Mouse (Mus musculus): ENCODE data around the gene Plekhg2. TPM values are rescaled to one million over a fixed set of nuclear protein-coding genes. Genes with fewer than 3 reads are reported as not detected.
A peak's percentile ranks its signal among the peaks of the same experiment; 100 is the strongest.

Gene Plekhg2
- polyA plus RNA-seq, 1 experiment from 2014 or later, result 23.1 TPM

DNA sequence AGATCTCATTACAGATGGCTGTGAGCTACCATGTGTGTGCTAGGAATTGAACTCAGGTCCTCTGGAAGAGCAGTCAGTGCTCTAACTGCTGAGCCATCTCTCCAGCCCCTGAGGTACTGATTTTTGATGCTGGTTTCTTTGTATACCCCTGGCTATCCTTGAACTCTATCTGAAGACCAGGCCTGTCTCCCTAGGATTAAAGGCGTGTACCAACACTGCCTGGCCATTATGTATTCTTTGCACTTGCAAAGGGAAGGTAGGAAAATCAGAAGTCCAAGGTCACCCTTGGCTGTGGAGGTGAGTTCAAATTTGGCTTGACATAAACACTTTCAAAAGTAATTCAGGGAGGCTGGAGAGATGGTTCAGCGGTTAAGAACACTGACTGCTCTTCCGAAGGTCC, 17.8 kb downstream of the Plekhg2 start:
- 89% methylated on average over 3 of the region's 3 CpGs for WGBS
- Histone ChIP-seq H3K27me3 (ENCODE audit: control insufficient read depth, insufficient read depth, low read depth, low read length) (no peaks in the 10 kb centered on the region), H3K9me3 (replicated peaks; ENCODE audit: control insufficient read depth, low read length, poor library complexity, severe bottlenecking) (no peaks in the 10 kb centered on the region), H3K4me2 (ENCODE audit: low read length) (no peak overlapping the region), H3K4me1 (ENCODE audit: control insufficient read depth, insufficient read depth, low read length) (peaks cover 23% of the 10 kb centered on the region), H3K4me3 (ENCODE audit: low read depth, low read length) (no peak overlapping the region), H3K27ac (ENCODE audit: low read length) (no peak overlapping the region), H3K9ac (ENCODE audit: low read depth, low read length) (no peak overlapping the region), H3K36me3 (ENCODE audit: control insufficient read depth, insufficient read depth, low read length) (peaks cover 6% of the 10 kb centered on the region; the same call in 1 of the 2 replicates)
- ATAC-seq, result no peak

DNA sequence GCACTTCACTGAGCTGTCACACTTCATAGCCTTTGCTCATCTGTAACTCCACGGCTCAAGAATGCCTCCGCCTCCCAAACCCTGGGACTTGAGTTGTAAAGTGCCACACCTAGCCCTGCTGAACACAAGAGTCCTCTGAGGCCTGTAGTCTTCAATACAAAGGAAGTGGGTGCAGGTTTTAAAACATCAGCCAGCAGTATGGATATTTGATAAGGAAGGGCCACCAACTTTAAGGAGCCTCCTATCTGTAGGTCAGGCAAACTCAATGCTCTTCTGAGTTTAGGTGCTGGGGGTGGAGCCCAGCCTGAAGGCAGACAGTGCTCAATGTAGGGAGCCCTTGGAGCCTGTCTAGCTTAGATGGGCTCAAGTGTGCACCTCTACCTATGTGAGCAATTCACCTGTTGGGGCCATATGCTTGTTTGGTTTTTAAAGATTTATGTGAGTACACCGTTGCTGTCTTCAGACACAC, 18.3 kb downstream of the Plekhg2 start:
- 90% methylated on average over 3 of the region's 3 CpGs for WGBS
- Histone ChIP-seq H3K9ac (ENCODE audit: low read depth, low read length) (no peak overlapping the region), H3K36me3 (ENCODE audit: control insufficient read depth, insufficient read depth, low read length) (peaks cover 6% of the 10 kb centered on the region; the same call in 1 of the 2 replicates), H3K4me2 (ENCODE audit: low read length) (no peak overlapping the region), H3K9me3 (replicated peaks; ENCODE audit: control insufficient read depth, low read length, poor library complexity, severe bottlenecking) (no peaks in the 10 kb centered on the region), H3K27ac (ENCODE audit: low read length) (no peak overlapping the region), H3K27me3 (ENCODE audit: control insufficient read depth, insufficient read depth, low read depth, low read length) (no peaks in the 10 kb centered on the region), H3K4me1 (ENCODE audit: control insufficient read depth, insufficient read depth, low read length) (peaks cover 24% of the 10 kb centered on the region), H3K4me3 (ENCODE audit: low read depth, low read length) (no peak overlapping the region)
- no peak for ATAC-seq

DNA sequence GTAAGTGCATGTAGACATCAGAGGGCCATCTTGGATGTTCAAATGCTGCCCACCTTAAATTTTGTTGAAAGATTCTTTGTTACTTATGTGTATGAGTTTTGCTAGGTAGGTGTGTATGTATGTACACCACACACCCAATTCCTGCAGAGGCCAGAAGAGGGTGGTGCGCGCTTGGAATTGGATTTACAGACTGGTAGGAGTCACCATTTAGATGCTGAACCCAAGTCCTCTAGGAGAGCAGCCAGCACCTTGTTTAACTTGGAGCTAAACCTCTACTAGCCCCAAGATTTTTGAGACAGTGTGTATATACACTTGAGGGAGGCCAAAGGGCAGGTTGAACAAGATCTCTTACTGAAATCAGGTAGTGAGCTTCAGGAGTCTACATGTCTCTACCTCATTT, 19.1 kb downstream of the Plekhg2 start:
- no peak overlapping the region for H3K27ac ChIP-seq (ENCODE audit: low read length)
- no peak overlapping the region for H3K4me2 ChIP-seq (ENCODE audit: low read length)
- no peaks in the 10 kb centered on the region for H3K9me3 ChIP-seq (replicated peaks; ENCODE audit: control insufficient read depth, low read length, poor library complexity, severe bottlenecking)
- H3K27me3 ChIP-seq (ENCODE audit: control insufficient read depth, insufficient read depth, low read depth, low read length), result no peaks in the 10 kb centered on the region
- no peak overlapping the region for H3K9ac ChIP-seq (ENCODE audit: low read depth, low read length)
- no peak overlapping the region for H3K4me3 ChIP-seq (ENCODE audit: low read depth, low read length)
- WGBS, result 93% methylated on average over 2 of the region's 2 CpGs
- peaks cover 24% of the 10 kb centered on the region for H3K4me1 ChIP-seq (ENCODE audit: control insufficient read depth, insufficient read depth, low read length)
- ATAC-seq, result no peak
- H3K36me3 ChIP-seq (ENCODE audit: control insufficient read depth, insufficient read depth, low read length), result peaks cover 6% of the 10 kb centered on the region; the same call in 1 of the 2 replicates

DNA sequence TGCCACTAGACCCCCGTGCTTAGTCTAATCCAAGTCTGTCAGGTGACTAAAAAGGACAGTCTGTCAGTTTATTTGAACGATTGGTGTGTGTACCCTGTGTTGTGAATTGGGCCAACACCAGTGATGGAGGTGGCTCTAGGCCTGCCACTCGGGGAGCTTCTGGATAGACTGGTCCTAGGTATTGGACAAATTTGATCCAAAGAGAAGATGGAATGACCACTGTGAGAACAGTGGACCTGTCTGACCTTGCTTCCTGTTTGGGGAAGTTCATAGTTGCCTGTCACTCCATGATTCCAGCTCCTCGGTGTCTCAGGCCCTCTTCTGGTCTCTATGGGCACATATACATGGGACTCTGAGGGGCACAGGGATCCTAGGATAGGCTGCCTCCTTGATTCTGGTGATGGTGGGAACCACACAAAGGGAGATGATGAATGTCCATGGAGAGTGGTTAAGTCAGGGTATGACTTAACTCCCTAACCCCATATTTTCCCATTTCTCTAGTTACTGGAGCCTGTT, 20.7 kb downstream of the Plekhg2 start:
- WGBS, result 53% methylated on average over 4 of the region's 4 CpGs
- peak overlapping the region; percentile 85 for H3K4me3 ChIP-seq (ENCODE audit: low read depth, low read length)
- ATAC-seq, result no peak

DNA sequence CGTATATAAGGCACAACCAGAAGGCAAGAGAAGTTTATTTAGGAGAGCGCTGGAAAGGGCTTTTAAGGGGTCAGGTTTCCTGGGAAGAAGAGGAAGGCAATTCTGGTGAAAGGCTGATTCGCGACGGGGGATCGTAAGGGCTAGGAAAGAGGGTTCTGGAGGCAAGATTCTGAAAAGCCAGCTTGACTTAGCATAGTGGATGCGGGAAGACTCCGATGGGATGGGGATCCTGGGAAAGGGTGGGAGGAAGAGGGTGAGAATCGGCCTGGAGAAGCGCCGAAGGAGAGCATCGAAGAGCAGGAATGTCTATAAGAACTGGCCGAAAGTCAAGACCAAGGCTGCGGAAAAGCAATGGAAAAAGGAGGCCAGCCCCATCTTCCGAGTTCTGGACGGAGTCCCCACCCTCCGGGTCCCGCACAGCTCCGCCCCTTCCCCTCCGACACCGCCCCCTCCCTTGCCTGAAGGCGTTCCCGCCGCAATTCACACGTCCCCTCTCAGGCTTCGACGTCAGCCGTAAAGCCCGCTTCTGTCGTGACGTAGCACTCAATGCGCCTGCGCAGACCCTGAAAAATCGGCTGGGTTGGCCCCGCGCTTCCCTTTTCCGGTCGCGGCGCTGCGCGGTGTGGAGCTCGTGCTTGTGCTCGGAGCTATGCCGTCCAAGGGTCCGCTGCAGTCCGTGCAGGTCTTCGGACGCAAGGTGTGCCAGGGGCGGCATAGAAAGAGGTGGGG, 22.1 kb downstream of the Plekhg2 start, which contains the start of gene Rps16:
Rps16 (plus strand) TSS at position 498 of the 729 bp plus-strand sequence.
- H3K4me1 ChIP-seq (ENCODE audit: control insufficient read depth, insufficient read depth, low read length), result peaks cover 18% of the 10 kb centered on the region
- peak; percentile 92 for ATAC-seq
- H3K27ac ChIP-seq (ENCODE audit: low read length), result peak within 1 kb of the TSS; percentile 91
- H3K9me3 ChIP-seq (replicated peaks; ENCODE audit: control insufficient read depth, low read length, poor library complexity, severe bottlenecking), result no peaks in the 10 kb centered on the region
- peak within 1 kb of the TSS; percentile 96 for H3K4me2 ChIP-seq (ENCODE audit: low read length)
- H3K9ac ChIP-seq (ENCODE audit: low read depth, low read length), result peak within 1 kb of the TSS; percentile 95
- no peaks in the 10 kb centered on the region for H3K27me3 ChIP-seq (ENCODE audit: control insufficient read depth, insufficient read depth, low read depth, low read length)
- peak within 1 kb of the TSS; percentile 85 for H3K4me3 ChIP-seq (ENCODE audit: low read depth, low read length)
- peaks cover 6% of the 10 kb centered on the region; the same call in 1 of the 2 replicates for H3K36me3 ChIP-seq (ENCODE audit: control insufficient read depth, insufficient read depth, low read length)
- WGBS, result under 1% methylated on average over 46 of the region's 50 CpGs

More for the DNA sequence above, 20.7 kb downstream of the Plekhg2 start:
- H3K9me3 ChIP-seq (replicated peaks; ENCODE audit: control insufficient read depth, low read length, poor library complexity, severe bottlenecking), result no peaks in the 10 kb centered on the region
- no peak overlapping the region for H3K27ac ChIP-seq (ENCODE audit: low read length)
- peaks cover 18% of the 10 kb centered on the region for H3K4me1 ChIP-seq (ENCODE audit: control insufficient read depth, insufficient read depth, low read length)
- H3K9ac ChIP-seq (ENCODE audit: low read depth, low read length), result peak overlapping the region; percentile 95
- H3K27me3 ChIP-seq (ENCODE audit: control insufficient read depth, insufficient read depth, low read depth, low read length), result no peaks in the 10 kb centered on the region
- peak overlapping the region; percentile 96 for H3K4me2 ChIP-seq (ENCODE audit: low read length)
- H3K36me3 ChIP-seq (ENCODE audit: control insufficient read depth, insufficient read depth, low read length), result peaks cover 6% of the 10 kb centered on the region; the same call in 1 of the 2 replicates

DNA sequence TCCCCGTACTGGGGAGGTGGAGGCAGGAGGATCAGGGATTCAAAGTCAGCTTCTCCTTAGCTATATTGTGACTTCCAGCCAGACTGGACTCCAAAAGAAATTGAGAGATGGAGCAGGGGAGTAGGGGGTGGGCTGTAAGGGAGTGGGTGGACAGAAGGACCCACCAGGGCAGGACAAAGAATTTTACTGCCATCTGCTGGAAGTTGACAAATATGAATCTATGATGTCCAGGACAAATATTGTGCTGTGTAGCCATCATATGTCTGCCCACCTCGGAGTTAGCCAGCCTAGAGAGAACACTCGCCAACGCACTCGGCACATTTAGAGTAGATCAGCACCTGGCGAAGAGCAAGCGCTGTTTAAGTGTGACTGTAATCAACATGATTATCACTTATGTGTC, 23.8 kb downstream of the Plekhg2 start:
- Histone ChIP-seq H3K9me3 (replicated peaks; ENCODE audit: control insufficient read depth, low read length, poor library complexity, severe bottlenecking) (no peaks in the 10 kb centered on the region), H3K9ac (ENCODE audit: low read depth, low read length) (no peak overlapping the region), H3K4me1 (ENCODE audit: control insufficient read depth, insufficient read depth, low read length) (peaks cover 18% of the 10 kb centered on the region), H3K27ac (ENCODE audit: low read length) (no peak overlapping the region), H3K36me3 (ENCODE audit: control insufficient read depth, insufficient read depth, low read length) (0 out of 2 replicates have a peak, but pooled peaks cover under 1% of the 10 kb centered on the region), H3K4me3 (ENCODE audit: low read depth, low read length) (no peak overlapping the region), H3K4me2 (ENCODE audit: low read length) (no peak overlapping the region), H3K27me3 (ENCODE audit: control insufficient read depth, insufficient read depth, low read depth, low read length) (no peaks in the 10 kb centered on the region)
- WGBS, result 84% methylated on average over 7 of the region's 7 CpGs
- ATAC-seq, result no peak

DNA sequence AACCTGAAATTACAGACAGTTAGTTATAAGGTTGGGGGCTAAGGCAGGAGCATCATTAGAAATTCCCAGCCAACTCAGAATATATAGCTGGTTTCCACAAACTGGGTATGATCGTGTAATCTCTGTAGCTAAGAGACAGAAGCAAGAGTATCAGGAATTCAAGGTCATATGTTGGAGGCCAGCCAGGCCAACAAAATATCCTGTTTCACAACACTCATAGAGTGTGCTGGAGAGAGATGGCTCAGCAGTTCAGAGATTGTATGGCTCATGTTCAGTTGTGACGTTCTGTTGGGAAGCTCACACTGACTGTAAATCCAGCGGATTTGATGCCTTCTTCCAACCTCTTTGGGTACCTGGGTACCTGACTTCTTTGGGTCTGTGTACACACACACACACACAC, 24.7 kb downstream of the Plekhg2 start:
- H3K27me3 ChIP-seq (ENCODE audit: control insufficient read depth, insufficient read depth, low read depth, low read length), result no peaks in the 10 kb centered on the region
- no peak for ATAC-seq
- 76% methylated on average over 3 of the region's 3 CpGs for WGBS

DNA sequence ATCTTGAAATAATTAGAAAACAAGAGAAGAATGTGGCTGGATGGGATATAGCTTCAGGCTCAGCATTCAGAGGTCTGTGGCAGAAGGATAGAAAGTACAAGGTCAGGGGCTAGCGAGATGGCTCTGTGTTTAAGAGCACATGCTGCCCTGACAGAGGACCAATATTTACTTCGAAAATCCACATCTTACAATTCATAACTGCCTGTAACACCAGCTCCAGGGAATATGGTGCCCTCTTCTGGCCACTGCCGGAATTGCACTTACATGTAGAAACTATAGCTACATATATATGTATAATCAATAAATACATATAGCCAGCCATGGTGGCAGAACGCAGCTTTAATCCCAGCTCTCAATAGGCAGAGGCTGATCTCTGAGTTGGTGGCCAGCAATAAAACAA, 27.8 kb downstream of the Plekhg2 start:
- H3K4me3 ChIP-seq (ENCODE audit: low read depth, low read length), result no peak overlapping the region
- H3K9me3 ChIP-seq (replicated peaks; ENCODE audit: control insufficient read depth, low read length, poor library complexity, severe bottlenecking), result no peaks in the 10 kb centered on the region
- H3K9ac ChIP-seq (ENCODE audit: low read depth, low read length), result no peak overlapping the region
- H3K27me3 ChIP-seq (ENCODE audit: control insufficient read depth, insufficient read depth, low read depth, low read length), result no peaks in the 10 kb centered on the region
- peaks cover 2% of the 10 kb centered on the region; the same call in 1 of the 2 replicates for H3K4me1 ChIP-seq (ENCODE audit: control insufficient read depth, insufficient read depth, low read length)
- no peak overlapping the region for H3K4me2 ChIP-seq (ENCODE audit: low read length)
- no peaks in the 10 kb centered on the region for H3K36me3 ChIP-seq (ENCODE audit: control insufficient read depth, insufficient read depth, low read length)
- 0 out of 2 replicates have a peak, but pooled peaks have one; percentile 25 for ATAC-seq
- H3K27ac ChIP-seq (ENCODE audit: low read length), result no peak overlapping the region
- 5% methylated on average over 4 of the region's 4 CpGs for WGBS

More for the DNA sequence above, 24.7 kb downstream of the Plekhg2 start:
- no peak overlapping the region for H3K4me3 ChIP-seq (ENCODE audit: low read depth, low read length)
- H3K27ac ChIP-seq (ENCODE audit: low read length), result no peak overlapping the region
- H3K4me2 ChIP-seq (ENCODE audit: low read length), result no peak overlapping the region
- peaks cover 18% of the 10 kb centered on the region for H3K4me1 ChIP-seq (ENCODE audit: control insufficient read depth, insufficient read depth, low read length)
- no peak overlapping the region for H3K9ac ChIP-seq (ENCODE audit: low read depth, low read length)
- H3K9me3 ChIP-seq (replicated peaks; ENCODE audit: control insufficient read depth, low read length, poor library complexity, severe bottlenecking), result no peaks in the 10 kb centered on the region
- H3K36me3 ChIP-seq (ENCODE audit: control insufficient read depth, insufficient read depth, low read length), result no peaks in the 10 kb centered on the region

DNA sequence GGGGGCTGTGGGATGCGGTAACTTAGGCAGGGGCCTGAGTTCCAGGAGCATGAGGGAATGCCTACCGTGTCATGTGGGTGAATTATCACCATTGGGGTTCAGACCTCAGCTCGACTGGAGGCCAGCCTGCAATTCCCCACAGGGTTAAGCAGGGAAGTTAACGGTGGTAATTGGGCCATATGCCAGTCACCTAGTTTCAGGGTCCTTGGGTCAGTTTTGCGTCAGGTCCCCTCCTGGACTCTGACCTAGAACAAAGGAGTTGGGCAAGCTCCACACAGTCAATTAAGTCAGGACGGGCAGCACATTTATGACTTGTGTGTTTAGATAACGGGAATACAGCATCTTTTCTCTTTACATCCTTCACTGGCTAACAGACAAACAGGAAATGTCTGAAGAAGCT, 31.0 kb downstream of the Plekhg2 start:
- no peaks in the 10 kb centered on the region for H3K27me3 ChIP-seq (ENCODE audit: control insufficient read depth, insufficient read depth, low read depth, low read length)
- H3K4me1 ChIP-seq (ENCODE audit: control insufficient read depth, insufficient read depth, low read length), result peaks cover 13% of the 10 kb centered on the region
- H3K36me3 ChIP-seq (ENCODE audit: control insufficient read depth, insufficient read depth, low read length), result no peaks in the 10 kb centered on the region
- H3K27ac ChIP-seq (ENCODE audit: low read length), result no peak overlapping the region
- H3K4me3 ChIP-seq (ENCODE audit: low read depth, low read length), result no peak overlapping the region
- no peaks in the 10 kb centered on the region for H3K9me3 ChIP-seq (replicated peaks; ENCODE audit: control insufficient read depth, low read length, poor library complexity, severe bottlenecking)
- ATAC-seq, result no peak
- WGBS, result 51% methylated on average over 7 of the region's 7 CpGs
- H3K9ac ChIP-seq (ENCODE audit: low read depth, low read length), result no peak overlapping the region
- no peak overlapping the region for H3K4me2 ChIP-seq (ENCODE audit: low read length)

All from midbrain, embryonic 16.5 days (tissue).